Mouse (Mus musculus): ENCODE data around the gene Rabep1. TPM values are rescaled to one million over a fixed set of nuclear protein-coding genes. Genes with fewer than 3 reads are reported as not detected.

Gene Rabep1
- polyA plus RNA-seq, 1 experiment from 2014 or later: 18.5 TPM

GRCm38 (mm10) chr11:70931461-70931860 is 86.9 kb downstream of the Rabep1 start:
- no peak for TF ChIP-seq EP300 (IDR thresholded peaks at IDR 0.05; ENCODE audit: low read depth)
- no peak for TF ChIP-seq CTCF (IDR thresholded peaks at IDR 0.05; ENCODE audit: low read depth)
- Histone ChIP-seq H3K4me3 (ENCODE audit: low read depth, low read length) (no peak overlapping the region), H3K27ac (ENCODE audit: low read depth) (no peak overlapping the region), H3K4me2 (ENCODE audit: low read depth, low read length) (no peak overlapping the region), H3K9me3 (ENCODE audit: low read length) (no peaks in the 10 kb centered on the region), H3K27me3 (ENCODE audit: insufficient read depth, low read length) (no peaks in the 10 kb centered on the region), H3K4me1 (ENCODE audit: insufficient read depth) (no peaks in the 10 kb centered on the region), H3K36me3 (replicated peaks; ENCODE audit: insufficient read depth, low read length) (peaks cover 40% of the 10 kb centered on the region), H3K9ac (replicated peaks) (no peak overlapping the region)
- no peak for DNase-seq
- no peak for ATAC-seq
- WGBS (ENCODE audit: insufficient replicate concordance): 87% methylated on average over 5 of the region's 5 CpGs

- DNase-seq (no peak), ATAC-seq (no peak)
- H3K4me2 ChIP-seq (ENCODE audit: low read depth, low read length): no peak overlapping the region
- H3K27me3 ChIP-seq (ENCODE audit: insufficient read depth, low read length): no peaks in the 10 kb centered on the region
- WGBS (ENCODE audit: insufficient replicate concordance): 86% methylated on average over 7 of the region's 7 CpGs
- no peak overlapping the region for H3K27ac ChIP-seq (ENCODE audit: low read depth)
- no peaks in the 10 kb centered on the region for H3K9me3 ChIP-seq (ENCODE audit: low read length)
- no peaks in the 10 kb centered on the region for H3K4me1 ChIP-seq (ENCODE audit: insufficient read depth)
- no peak overlapping the region for H3K9ac ChIP-seq (replicated peaks)
- 0 out of 2 replicates have a peak, but pooled peaks have one; percentile 18 for TF ChIP-seq CTCF (IDR thresholded peaks at IDR 0.05; ENCODE audit: low read depth)
- no peak for TF ChIP-seq EP300 (IDR thresholded peaks at IDR 0.05; ENCODE audit: low read depth)
- H3K4me3 ChIP-seq (ENCODE audit: low read depth, low read length): no peak overlapping the region
- peaks cover 61% of the 10 kb centered on the region for H3K36me3 ChIP-seq (replicated peaks; ENCODE audit: insufficient read depth, low read length)
Observed at GRCm38 (mm10) chr11:70935316-70935715, 90.7 kb downstream of the Rabep1 start.

- no peak overlapping the region for H3K27ac ChIP-seq (ENCODE audit: low read depth)
- H3K9ac ChIP-seq (replicated peaks): no peak overlapping the region
- WGBS (ENCODE audit: insufficient replicate concordance): 82% methylated on average over 1 of the region's 1 CpGs
- no peak overlapping the region for H3K4me3 ChIP-seq (ENCODE audit: low read depth, low read length)
- H3K9me3 ChIP-seq (ENCODE audit: low read length): no peaks in the 10 kb centered on the region
- H3K4me1 ChIP-seq (ENCODE audit: insufficient read depth): no peaks in the 10 kb centered on the region
- peaks cover 80% of the 10 kb centered on the region for H3K36me3 ChIP-seq (replicated peaks; ENCODE audit: insufficient read depth, low read length)
- ATAC-seq (no peak), DNase-seq (no peak)
- H3K4me2 ChIP-seq (ENCODE audit: low read depth, low read length): no peak overlapping the region
- TF ChIP-seq EP300 (IDR thresholded peaks at IDR 0.05; ENCODE audit: low read depth) (no peak), CTCF (IDR thresholded peaks at IDR 0.05; ENCODE audit: low read depth) (no peak; the same call in 1 of the 2 replicates)
- no peaks in the 10 kb centered on the region for H3K27me3 ChIP-seq (ENCODE audit: insufficient read depth, low read length)
Observed at GRCm38 (mm10) chr11:70942596-70942995, 98.0 kb downstream of the Rabep1 start.

GRCm38 (mm10) chr11:70943651-70944050 is 99.1 kb downstream of the Rabep1 start:
- WGBS (ENCODE audit: insufficient replicate concordance): 92% methylated on average over 7 of the region's 7 CpGs
- ATAC-seq: no peak
- Histone ChIP-seq H3K9me3 (ENCODE audit: low read length) (no peaks in the 10 kb centered on the region), H3K4me3 (ENCODE audit: low read depth, low read length) (no peak overlapping the region), H3K27ac (ENCODE audit: low read depth) (no peak overlapping the region), H3K4me2 (ENCODE audit: low read depth, low read length) (no peak overlapping the region), H3K27me3 (ENCODE audit: insufficient read depth, low read length) (no peaks in the 10 kb centered on the region), H3K9ac (replicated peaks) (no peak overlapping the region), H3K36me3 (replicated peaks; ENCODE audit: insufficient read depth, low read length) (peaks cover 80% of the 10 kb centered on the region), H3K4me1 (ENCODE audit: insufficient read depth) (no peaks in the 10 kb centered on the region)
- TF ChIP-seq EP300 (IDR thresholded peaks at IDR 0.05; ENCODE audit: low read depth) (no peak), CTCF (IDR thresholded peaks at IDR 0.05; ENCODE audit: low read depth) (no peak)
- no peak for DNase-seq

- Histone ChIP-seq H3K27ac (ENCODE audit: low read depth) (no peak overlapping the region), H3K4me1 (ENCODE audit: insufficient read depth) (no peaks in the 10 kb centered on the region), H3K4me3 (ENCODE audit: low read depth, low read length) (no peak overlapping the region), H3K4me2 (ENCODE audit: low read depth, low read length) (no peak overlapping the region), H3K27me3 (ENCODE audit: insufficient read depth, low read length) (no peaks in the 10 kb centered on the region), H3K36me3 (replicated peaks; ENCODE audit: insufficient read depth, low read length) (peaks cover 85% of the 10 kb centered on the region), H3K9me3 (ENCODE audit: low read length) (no peaks in the 10 kb centered on the region), H3K9ac (replicated peaks) (no peak overlapping the region)
- DNase-seq (no peak), ATAC-seq (peak; percentile 41; the same call in 1 of the 2 replicates)
- WGBS (ENCODE audit: insufficient replicate concordance): 82% methylated on average over 4 of the region's 4 CpGs
- TF ChIP-seq EP300 (IDR thresholded peaks at IDR 0.05; ENCODE audit: low read depth) (no peak), CTCF (IDR thresholded peaks at IDR 0.05; ENCODE audit: low read depth) (no peak)
Observed at GRCm38 (mm10) chr11:70944935-70945817, 100.6 kb downstream of the Rabep1 start.

GRCm38 (mm10) chr11:70954711-70955110 is 110.1 kb downstream of the Rabep1 start:
- H3K36me3 ChIP-seq (replicated peaks; ENCODE audit: insufficient read depth, low read length): peaks cover 83% of the 10 kb centered on the region
- ATAC-seq (no peak), DNase-seq (no peak)
- 82% methylated on average over 4 of the region's 4 CpGs for WGBS (ENCODE audit: insufficient replicate concordance)
- H3K9me3 ChIP-seq (ENCODE audit: low read length): no peaks in the 10 kb centered on the region
- no peaks in the 10 kb centered on the region for H3K4me1 ChIP-seq (ENCODE audit: insufficient read depth)
- H3K4me3 ChIP-seq (ENCODE audit: low read depth, low read length): no peak overlapping the region
- H3K4me2 ChIP-seq (ENCODE audit: low read depth, low read length): no peak overlapping the region
- H3K9ac ChIP-seq (replicated peaks): no peak overlapping the region
- TF ChIP-seq EP300 (IDR thresholded peaks at IDR 0.05; ENCODE audit: low read depth): no peak
- no peak for TF ChIP-seq CTCF (IDR thresholded peaks at IDR 0.05; ENCODE audit: low read depth)
- H3K27ac ChIP-seq (ENCODE audit: low read depth): no peak overlapping the region
- no peaks in the 10 kb centered on the region for H3K27me3 ChIP-seq (ENCODE audit: insufficient read depth, low read length)
